Mouse (Mus musculus): Measurements from ENCODE around the gene Olfr792.

Gene Olfr792

GRCm38 (mm10) chr10:129538862-129539261 is at the start of gene Olfr792:
Gene Olfr792, plus strand, starts transcription at chr10:129539162.
- no peak for DNase-seq (ENCODE audit: low spot score)

- DNase-seq (ENCODE audit: low spot score), result no peak
Measured at GRCm38 (mm10) chr10:129490101-129490500, 48.9 kb upstream of the Olfr792 start.

- no peak for DNase-seq (ENCODE audit: low spot score)
Measured at GRCm38 (mm10) chr10:129498192-129498591, 40.8 kb upstream of the Olfr792 start, which contains the start of gene Olfr790. Gene Olfr790, plus strand, starts transcription at chr10:129498492.

- no peak for DNase-seq (ENCODE audit: low spot score)
Measured at GRCm38 (mm10) chr10:129521492-129521891, 17.5 kb upstream of the Olfr792 start, which contains the start of gene Olfr791. Gene Olfr791, plus strand, starts transcription at chr10:129521792.

GRCm38 (mm10) chr10:129549354-129549753 is 10.4 kb downstream of the Olfr792 start:
- DNase-seq (ENCODE audit: low spot score), result no peak

- no peak for DNase-seq (ENCODE audit: low spot score)
Measured at GRCm38 (mm10) chr10:129567355-129567754, 28.4 kb downstream of the Olfr792 start, which contains the start of gene Olfr794. Gene Olfr794, plus strand, starts transcription at chr10:129567655.

GRCm38 (mm10) chr10:129577066-129577465 is 38.1 kb downstream of the Olfr792 start:
- DNase-seq (ENCODE audit: low spot score), result no peak
